Mouse (Mus musculus) MEL (cell line): ENCODE data around the gene Cyp3a41b.
"Not testable (repeated sequence)": the region's sequence is repeated elsewhere in the genome, so short reads cannot be mapped to it uniquely, and the experiment has no call there.

Experiments used
- E2F4 ChIP-seq: IDR thresholded peaks from 2 replicates; pipeline ENCODE4 v1.6.1; 2011; ENCODE audit warnings: low read depth, low read length, improper control_type of control experiment, borderline replicate concordance
- HCFC1 ChIP-seq: IDR thresholded peaks from 2 replicates; pipeline ENCODE4 v1.6.1; 2012; ENCODE audit warnings: low read depth, mild to moderate bottlenecking, inconsistent platforms, low read length, improper control_type of control experiment, moderate library complexity
- POLR2A ChIP-seq, 2 experiments: IDR thresholded peaks; 2 replicates each; pipeline ENCODE4 v1.6.1; 2011 to 2012; ENCODE audit warnings: low read length in 2 of 2, mild to moderate bottlenecking in 2 of 2, control low read depth in 1 of 2, improper control_type of control experiment in 1 of 2, low read depth in 1 of 2, moderate library complexity in 1 of 2; ENCODE audit not compliant: control insufficient read depth in 1 of 2, insufficient read depth in 1 of 2, poor library complexity in 1 of 2

DNA sequence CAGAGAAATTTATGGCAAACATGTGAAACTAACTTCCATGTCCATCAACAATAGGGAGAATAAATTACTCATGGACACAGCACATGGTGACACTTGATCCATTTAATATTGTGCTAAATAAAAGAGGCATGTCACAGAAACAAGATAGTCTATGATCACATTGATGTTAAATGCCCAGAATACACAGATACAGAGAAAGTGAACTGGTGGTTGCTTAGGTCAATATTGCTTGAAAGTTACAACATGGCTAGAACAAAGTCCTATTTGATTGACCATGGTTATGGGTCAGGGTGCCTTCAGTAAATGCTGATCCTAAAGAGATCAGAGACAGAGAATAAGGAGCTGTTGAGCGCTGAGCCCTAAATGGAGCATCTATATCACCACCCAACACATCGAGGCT lies 12.6 kb downstream of the Cyp3a41b start:
- not testable (repeated sequence) for TF ChIP-seq POLR2A (IDR thresholded peaks at IDR 0.05; ENCODE audit: control insufficient read depth in 1 of 2, insufficient read depth in 1 of 2, low read depth in 1 of 2, low read length in 2 of 2, poor library complexity in 1 of 2); E2F4; HCFC1
